Mouse (Mus musculus) embryonic fibroblast, embryonic 13.5 days (primary cell): Measurements from ENCODE around the gene Tmem86b. TPM values are rescaled to one million over a fixed set of nuclear protein-coding genes. Genes with fewer than 3 reads are reported as not detected.

ENCODE experiments used
- H3K27ac ChIP-seq: 2 replicates; pipeline ENCODE4 v1.5.1; 2012; ENCODE audit warnings: low read length, control low read depth, inconsistent platforms; ENCODE audit not compliant: insufficient read depth
- H3K4me1 ChIP-seq: 2 replicates; pipeline ENCODE4 v1.6.1; 2011; ENCODE audit warnings: low read length; ENCODE audit not compliant: control insufficient read depth, insufficient read depth
- H3K4me3 ChIP-seq: 2 replicates; pipeline ENCODE4 v1.5.1; 2011; ENCODE audit warnings: mild to moderate bottlenecking, control low read depth, low read length; ENCODE audit not compliant: insufficient read depth
- CTCF ChIP-seq: IDR thresholded peaks from 2 replicates; pipeline ENCODE4 v1.5.1; 2011; ENCODE audit warnings: mild to moderate bottlenecking, control low read depth, low read length, moderate library complexity, borderline replicate concordance; ENCODE audit not compliant: insufficient read depth
- POLR2A ChIP-seq: IDR thresholded peaks from 2 replicates; pipeline ENCODE4 v1.6.1; 2011; ENCODE audit warnings: low read depth, mild to moderate bottlenecking, control low read depth, low read length, moderate library complexity
- polyA plus RNA-seq: library from polyadenylated mRNA; stranded (reverse); fragments of >200 nt; gene quantifications from 2 replicates; pipeline ENCODE4 v1.2.4, GENCODE M21; 2011; ENCODE audit warnings: low read depth; ENCODE audit not compliant: missing spikeins, insufficient read length

Tmem86b gene
- polyA plus RNA-seq, 1 experiment = 4.7 TPM

GRCm38 (mm10) chr7:4658912-4659551 is 27.8 kb upstream of the Tmem86b start, which contains the start of gene Ppp6r1:
TSS of gene Ppp6r1 (minus strand) at chr7:4659019.
- Histone ChIP-seq H3K4me3 (peak within 1 kb of the TSS; percentile 80), H3K27ac (peak within 1 kb of the TSS; percentile 92), H3K4me1 (peaks cover 5% of the 10 kb centered on the region; the same call in 1 of the 2 replicates)
- TF ChIP-seq CTCF (no peak), POLR2A (peak; percentile 78)

GRCm38 (mm10) chr7:4658128-4658907 is 27.1 kb upstream of the Tmem86b start:
- TF ChIP-seq CTCF (no peak), POLR2A (no peak; the same call in 1 of the 2 replicates)

GRCm38 (mm10) chr7:4657521-4658127 is 26.4 kb upstream of the Tmem86b start:
- peaks cover 5% of the 10 kb centered on the region; the same call in 1 of the 2 replicates for H3K4me1 ChIP-seq
- no peak overlapping the region for H3K27ac ChIP-seq
- peak overlapping the region; percentile 80 for H3K4me3 ChIP-seq
- no peak for TF ChIP-seq CTCF
- TF ChIP-seq POLR2A = no peak

More at GRCm38 (mm10) chr7:4658128-4658907, 27.1 kb upstream of the Tmem86b start:
- Histone ChIP-seq H3K4me3 (peak overlapping the region; percentile 80), H3K27ac (peak overlapping the region; percentile 73), H3K4me1 (peaks cover 5% of the 10 kb centered on the region; the same call in 1 of the 2 replicates)

DNA sequence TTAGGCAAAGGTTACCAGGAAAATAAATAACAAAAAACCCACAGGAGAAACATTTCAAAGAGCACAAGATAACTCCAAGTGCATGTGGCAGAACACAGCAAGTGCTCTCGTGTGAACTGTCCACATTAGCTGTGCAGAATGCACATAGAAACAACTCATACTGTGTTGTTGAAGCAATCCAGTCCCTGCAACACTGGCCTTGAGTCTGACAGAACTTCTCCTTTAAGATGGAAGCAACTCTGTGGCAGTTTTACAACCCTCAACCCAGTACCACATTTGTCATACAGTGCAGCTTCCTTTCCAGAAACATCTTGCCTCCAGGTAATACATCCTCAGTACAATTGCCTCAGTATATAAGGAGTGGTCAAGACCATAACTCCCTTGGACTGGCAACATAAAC is 25.6 kb upstream of the Tmem86b start:
- 0 out of 2 replicates have a peak overlapping the region, but pooled peaks have one; percentile 80 for H3K4me3 ChIP-seq
- H3K27ac ChIP-seq = no peak overlapping the region
- H3K4me1 ChIP-seq = peaks cover 5% of the 10 kb centered on the region; the same call in 1 of the 2 replicates
- TF ChIP-seq CTCF (no peak), POLR2A (no peak)

DNA sequence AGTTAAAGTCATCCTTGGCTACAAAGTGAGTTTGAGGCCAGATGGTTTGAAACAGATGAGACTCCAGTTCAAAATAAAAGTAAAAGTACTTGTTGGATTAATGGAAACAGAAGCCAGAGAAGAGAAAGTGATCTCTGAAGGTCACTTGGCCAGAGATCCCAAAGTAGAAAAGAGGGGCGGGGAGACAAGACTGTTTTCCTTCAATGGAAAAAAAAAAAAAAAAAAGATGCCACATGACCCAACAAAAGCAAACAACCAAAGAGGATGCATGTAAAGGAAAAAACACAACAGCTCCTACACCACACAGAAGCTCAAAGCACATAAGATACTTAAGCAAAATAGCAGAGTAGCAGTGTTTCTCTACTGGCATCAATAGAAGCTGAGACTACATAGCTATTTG is 24.7 kb upstream of the Tmem86b start:
- H3K27ac ChIP-seq = no peak overlapping the region
- H3K4me1 ChIP-seq = peaks cover 5% of the 10 kb centered on the region; the same call in 1 of the 2 replicates
- no peak for TF ChIP-seq CTCF
- TF ChIP-seq POLR2A = no peak
- no peak overlapping the region for H3K4me3 ChIP-seq

DNA sequence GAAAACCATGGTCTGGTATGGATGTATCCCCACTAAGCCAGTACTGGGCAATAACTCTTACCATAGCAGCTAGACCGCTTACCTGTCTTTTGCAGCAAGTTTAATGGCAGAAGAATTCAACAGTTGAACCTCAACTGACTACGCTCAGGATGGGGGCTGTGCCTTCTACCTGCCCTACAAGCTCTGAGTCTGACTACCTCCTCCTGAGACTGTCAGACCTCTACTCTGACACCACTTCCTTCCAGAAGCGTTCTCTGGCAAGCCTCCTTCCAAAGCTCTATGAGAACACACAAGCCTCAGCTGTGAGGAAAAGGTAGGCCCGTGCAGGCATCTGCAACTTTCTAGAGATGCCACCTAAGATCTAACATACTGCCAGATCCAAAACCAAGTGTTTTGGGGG is 24.2 kb upstream of the Tmem86b start:
- TF ChIP-seq CTCF = no peak
- no peak for TF ChIP-seq POLR2A
- H3K27ac ChIP-seq = no peak overlapping the region
- no peak overlapping the region for H3K4me3 ChIP-seq
- peaks cover 5% of the 10 kb centered on the region; the same call in 1 of the 2 replicates for H3K4me1 ChIP-seq

- no peak overlapping the region for H3K4me3 ChIP-seq
- TF ChIP-seq CTCF = no peak
- no peak overlapping the region for H3K27ac ChIP-seq
- H3K4me1 ChIP-seq = peaks cover 5% of the 10 kb centered on the region; the same call in 1 of the 2 replicates
Measured at GRCm38 (mm10) chr7:4654221-4654620, 23.0 kb upstream of the Tmem86b start.

DNA sequence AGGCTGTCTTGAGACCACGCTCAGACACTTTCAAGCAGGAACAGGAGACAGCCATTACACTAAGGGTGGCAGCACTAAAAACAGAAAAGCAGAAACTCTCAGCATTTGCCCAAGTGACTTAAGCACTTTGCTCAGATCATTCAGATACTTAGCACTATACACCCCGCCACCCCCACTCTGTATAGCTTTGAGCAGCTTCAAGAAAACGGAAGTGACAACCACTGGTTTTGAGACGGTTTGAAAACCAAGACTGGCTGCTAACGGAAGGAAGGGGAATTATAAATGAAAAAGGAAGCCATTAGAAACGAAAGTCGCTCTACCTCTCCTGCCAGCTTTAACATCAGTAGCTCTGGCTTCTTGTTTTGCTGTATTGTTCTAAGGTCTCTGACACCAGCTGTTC is 22.6 kb upstream of the Tmem86b start:
- H3K4me3 ChIP-seq = no peak overlapping the region
- peaks cover 5% of the 10 kb centered on the region; the same call in 1 of the 2 replicates for H3K4me1 ChIP-seq
- no peak overlapping the region for H3K27ac ChIP-seq
- no peak for TF ChIP-seq CTCF

GRCm38 (mm10) chr7:4653351-4653750 is 22.1 kb upstream of the Tmem86b start:
- no peak overlapping the region for H3K27ac ChIP-seq
- peaks cover 5% of the 10 kb centered on the region; the same call in 1 of the 2 replicates for H3K4me1 ChIP-seq
- no peak overlapping the region for H3K4me3 ChIP-seq
- TF ChIP-seq CTCF = no peak
- TF ChIP-seq POLR2A = no peak
